Mouse (Mus musculus) megakaryocyte, embryonic 14.5 days (primary cell): ENCODE data around the gene 1700057G04Rik.

Experiments used
- FLI1 ChIP-seq: IDR thresholded peaks from 2 replicates; pipeline ENCODE4 v1.6.1; 2012; ENCODE audit warnings: low read length, inconsistent platforms, mixed read lengths
- GATA1 ChIP-seq: IDR thresholded peaks from 3 replicates; pipeline ENCODE4 v1.6.1; 2012; ENCODE audit warnings: mixed read lengths, low read length, inconsistent platforms, borderline replicate concordance

DNA sequence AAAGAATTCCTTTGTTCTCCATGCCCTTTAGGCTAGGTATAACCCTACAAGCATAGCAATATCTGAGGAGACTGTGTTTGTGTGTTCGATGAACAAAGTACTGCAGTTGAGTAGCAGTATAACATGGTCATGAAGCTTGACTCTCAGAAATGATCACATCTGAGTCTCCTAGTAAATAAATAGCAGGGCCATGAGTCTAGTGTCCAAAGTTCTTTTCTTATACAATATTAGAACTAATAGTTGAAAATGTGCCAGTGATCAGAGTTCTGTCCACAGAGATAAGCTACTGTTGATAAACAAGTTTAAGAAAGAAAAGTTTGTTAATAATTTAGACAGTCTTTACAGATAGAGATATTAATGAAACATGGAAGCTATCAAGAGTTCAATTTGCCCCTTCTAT, 42.7 kb downstream of the 1700057G04Rik start:
- no peak for TF ChIP-seq FLI1
- no peak for TF ChIP-seq GATA1
